Mouse (Mus musculus): ENCODE measurements around the gene Ahcyl2. TPM values are rescaled to one million over a fixed set of nuclear protein-coding genes. Genes with fewer than 3 reads are reported as not detected.

Gene Ahcyl2
- polyA plus RNA-seq, 1 experiment from 2014 or later = 14.0 TPM

- Histone ChIP-seq H3K4me3 (ENCODE audit: low read depth, low read length) (no peak overlapping the region), H3K36me3 (ENCODE audit: control insufficient read depth, insufficient read depth, low read length) (no peaks in the 10 kb centered on the region), H3K4me2 (ENCODE audit: low read depth, low read length) (no peak overlapping the region), H3K9ac (ENCODE audit: low read depth, low read length) (no peak overlapping the region), H3K4me1 (ENCODE audit: control insufficient read depth, insufficient read depth, low read length) (no peaks in the 10 kb centered on the region), H3K27me3 (replicated peaks; ENCODE audit: control insufficient read depth, insufficient read depth, low read length) (peaks cover 6% of the 10 kb centered on the region), H3K9me3 (ENCODE audit: control insufficient read depth, low read length) (no peaks in the 10 kb centered on the region), H3K27ac (replicated peaks; ENCODE audit: low read depth, low read length) (no peak overlapping the region)
- 70% methylated on average over 4 of the region's 4 CpGs for WGBS
- no peak for DNase-seq (ENCODE audit: low spot score)
- no peak for ATAC-seq (ENCODE audit: low read depth)
Measured at GRCm38 (mm10) chr6:29923501-29923900, 155.7 kb downstream of the Ahcyl2 start.

GRCm38 (mm10) chr6:29925594-29926219 is 157.9 kb downstream of the Ahcyl2 start:
- DNase-seq (ENCODE audit: low spot score) = no peak
- no peak for ATAC-seq (ENCODE audit: low read depth)
- no peak overlapping the region for H3K4me2 ChIP-seq (ENCODE audit: low read depth, low read length)
- no peaks in the 10 kb centered on the region for H3K27me3 ChIP-seq (replicated peaks; ENCODE audit: control insufficient read depth, insufficient read depth, low read length)
- WGBS = 76% methylated on average over 6 of the region's 6 CpGs
- no peaks in the 10 kb centered on the region for H3K36me3 ChIP-seq (ENCODE audit: control insufficient read depth, insufficient read depth, low read length)
- no peak overlapping the region for H3K9ac ChIP-seq (ENCODE audit: low read depth, low read length)
- H3K9me3 ChIP-seq (ENCODE audit: control insufficient read depth, low read length) = no peaks in the 10 kb centered on the region
- no peak overlapping the region for H3K4me3 ChIP-seq (ENCODE audit: low read depth, low read length)
- H3K4me1 ChIP-seq (ENCODE audit: control insufficient read depth, insufficient read depth, low read length) = no peaks in the 10 kb centered on the region
- no peak overlapping the region for H3K27ac ChIP-seq (replicated peaks; ENCODE audit: low read depth, low read length)

- Histone ChIP-seq H3K4me3 (ENCODE audit: low read depth, low read length) (no peak overlapping the region), H3K36me3 (ENCODE audit: control insufficient read depth, insufficient read depth, low read length) (no peaks in the 10 kb centered on the region), H3K4me1 (ENCODE audit: control insufficient read depth, insufficient read depth, low read length) (no peaks in the 10 kb centered on the region), H3K27me3 (replicated peaks; ENCODE audit: control insufficient read depth, insufficient read depth, low read length) (no peaks in the 10 kb centered on the region), H3K27ac (replicated peaks; ENCODE audit: low read depth, low read length) (no peak overlapping the region), H3K9me3 (ENCODE audit: control insufficient read depth, low read length) (no peaks in the 10 kb centered on the region), H3K9ac (ENCODE audit: low read depth, low read length) (no peak overlapping the region), H3K4me2 (ENCODE audit: low read depth, low read length) (no peak overlapping the region)
- DNase-seq (ENCODE audit: low spot score) (no peak), ATAC-seq (ENCODE audit: low read depth) (no peak)
Measured at GRCm38 (mm10) chr6:29930087-29930486, 162.3 kb downstream of the Ahcyl2 start.

GRCm38 (mm10) chr6:29930665-29931064 is 162.9 kb downstream of the Ahcyl2 start:
- DNase-seq (ENCODE audit: low spot score) (no peak), ATAC-seq (ENCODE audit: low read depth) (no peak)
- no peak overlapping the region for H3K4me2 ChIP-seq (ENCODE audit: low read depth, low read length)
- H3K27ac ChIP-seq (replicated peaks; ENCODE audit: low read depth, low read length) = no peak overlapping the region
- no peaks in the 10 kb centered on the region for H3K4me1 ChIP-seq (ENCODE audit: control insufficient read depth, insufficient read depth, low read length)
- no peaks in the 10 kb centered on the region for H3K36me3 ChIP-seq (ENCODE audit: control insufficient read depth, insufficient read depth, low read length)
- H3K4me3 ChIP-seq (ENCODE audit: low read depth, low read length) = no peak overlapping the region
- WGBS = 68% methylated on average over 6 of the region's 6 CpGs
- H3K27me3 ChIP-seq (replicated peaks; ENCODE audit: control insufficient read depth, insufficient read depth, low read length) = no peaks in the 10 kb centered on the region
- no peak overlapping the region for H3K9ac ChIP-seq (ENCODE audit: low read depth, low read length)
- no peaks in the 10 kb centered on the region for H3K9me3 ChIP-seq (ENCODE audit: control insufficient read depth, low read length)

GRCm38 (mm10) chr6:29931181-29931580 is 163.4 kb downstream of the Ahcyl2 start:
- no peaks in the 10 kb centered on the region for H3K9me3 ChIP-seq (ENCODE audit: control insufficient read depth, low read length)
- ATAC-seq (ENCODE audit: low read depth) = no peak
- H3K27ac ChIP-seq (replicated peaks; ENCODE audit: low read depth, low read length) = no peak overlapping the region
- H3K4me3 ChIP-seq (ENCODE audit: low read depth, low read length) = no peak overlapping the region
- no peak overlapping the region for H3K9ac ChIP-seq (ENCODE audit: low read depth, low read length)
- DNase-seq (ENCODE audit: low spot score) = no peak
- 86% methylated on average over 4 of the region's 4 CpGs for WGBS
- no peak overlapping the region for H3K4me2 ChIP-seq (ENCODE audit: low read depth, low read length)
- no peaks in the 10 kb centered on the region for H3K27me3 ChIP-seq (replicated peaks; ENCODE audit: control insufficient read depth, insufficient read depth, low read length)
- H3K36me3 ChIP-seq (ENCODE audit: control insufficient read depth, insufficient read depth, low read length) = no peaks in the 10 kb centered on the region
- H3K4me1 ChIP-seq (ENCODE audit: control insufficient read depth, insufficient read depth, low read length) = no peaks in the 10 kb centered on the region

- H3K4me3 ChIP-seq (ENCODE audit: low read depth, low read length) = no peak overlapping the region
Measured at GRCm38 (mm10) chr6:29935741-29936140, 167.9 kb downstream of the Ahcyl2 start.

GRCm38 (mm10) chr6:29940428-29940827 is 172.6 kb downstream of the Ahcyl2 start:
- Histone ChIP-seq H3K27ac (replicated peaks; ENCODE audit: low read depth, low read length) (0 out of 2 replicates have a peak overlapping the region, but pooled peaks have one; percentile 25), H3K27me3 (replicated peaks; ENCODE audit: control insufficient read depth, insufficient read depth, low read length) (no peaks in the 10 kb centered on the region), H3K36me3 (ENCODE audit: control insufficient read depth, insufficient read depth, low read length) (no peaks in the 10 kb centered on the region), H3K9ac (ENCODE audit: low read depth, low read length) (no peak overlapping the region), H3K4me2 (ENCODE audit: low read depth, low read length) (no peak overlapping the region), H3K9me3 (ENCODE audit: control insufficient read depth, low read length) (no peaks in the 10 kb centered on the region), H3K4me1 (ENCODE audit: control insufficient read depth, insufficient read depth, low read length) (no peaks in the 10 kb centered on the region), H3K4me3 (ENCODE audit: low read depth, low read length) (no peak overlapping the region)
- 55% methylated on average over 4 of the region's 4 CpGs for WGBS
- ATAC-seq (ENCODE audit: low read depth) = no peak
- DNase-seq (ENCODE audit: low spot score) = peak; percentile 11

More at GRCm38 (mm10) chr6:29935741-29936140, 167.9 kb downstream of the Ahcyl2 start:
- Histone ChIP-seq H3K4me1 (ENCODE audit: control insufficient read depth, insufficient read depth, low read length) (no peaks in the 10 kb centered on the region), H3K9ac (ENCODE audit: low read depth, low read length) (no peak overlapping the region), H3K27ac (replicated peaks; ENCODE audit: low read depth, low read length) (no peak overlapping the region), H3K36me3 (ENCODE audit: control insufficient read depth, insufficient read depth, low read length) (no peaks in the 10 kb centered on the region), H3K27me3 (replicated peaks; ENCODE audit: control insufficient read depth, insufficient read depth, low read length) (no peaks in the 10 kb centered on the region), H3K4me2 (ENCODE audit: low read depth, low read length) (no peak overlapping the region), H3K9me3 (ENCODE audit: control insufficient read depth, low read length) (no peaks in the 10 kb centered on the region)
- ATAC-seq (ENCODE audit: low read depth) (no peak), DNase-seq (ENCODE audit: low spot score) (no peak)
- 100% methylated on average over 1 of the region's 1 CpGs for WGBS

GRCm38 (mm10) chr6:29941036-29941435 is 173.2 kb downstream of the Ahcyl2 start:
- no peaks in the 10 kb centered on the region for H3K36me3 ChIP-seq (ENCODE audit: control insufficient read depth, insufficient read depth, low read length)
- H3K27me3 ChIP-seq (replicated peaks; ENCODE audit: control insufficient read depth, insufficient read depth, low read length) = no peaks in the 10 kb centered on the region
- H3K9ac ChIP-seq (ENCODE audit: low read depth, low read length) = no peak overlapping the region
- H3K4me3 ChIP-seq (ENCODE audit: low read depth, low read length) = no peak overlapping the region
- H3K4me1 ChIP-seq (ENCODE audit: control insufficient read depth, insufficient read depth, low read length) = no peaks in the 10 kb centered on the region
- no peaks in the 10 kb centered on the region for H3K9me3 ChIP-seq (ENCODE audit: control insufficient read depth, low read length)
- no peak overlapping the region for H3K27ac ChIP-seq (replicated peaks; ENCODE audit: low read depth, low read length)
- ATAC-seq (ENCODE audit: low read depth) (peak; percentile 78), DNase-seq (ENCODE audit: low spot score) (peak; percentile 65)
- no peak overlapping the region for H3K4me2 ChIP-seq (ENCODE audit: low read depth, low read length)
- WGBS = 76% methylated on average over 2 of the region's 2 CpGs

GRCm38 (mm10) chr6:29944465-29944864 is 176.7 kb downstream of the Ahcyl2 start:
- no peaks in the 10 kb centered on the region for H3K36me3 ChIP-seq (ENCODE audit: control insufficient read depth, insufficient read depth, low read length)
- H3K9ac ChIP-seq (ENCODE audit: low read depth, low read length) = no peak overlapping the region
- no peaks in the 10 kb centered on the region for H3K27me3 ChIP-seq (replicated peaks; ENCODE audit: control insufficient read depth, insufficient read depth, low read length)
- no peaks in the 10 kb centered on the region for H3K9me3 ChIP-seq (ENCODE audit: control insufficient read depth, low read length)
- 43% methylated on average over 1 of the region's 1 CpGs for WGBS
- no peak for ATAC-seq (ENCODE audit: low read depth)
- H3K27ac ChIP-seq (replicated peaks; ENCODE audit: low read depth, low read length) = no peak overlapping the region
- no peaks in the 10 kb centered on the region for H3K4me1 ChIP-seq (ENCODE audit: control insufficient read depth, insufficient read depth, low read length)
- DNase-seq (ENCODE audit: low spot score) = peak; percentile 11
- no peak overlapping the region for H3K4me3 ChIP-seq (ENCODE audit: low read depth, low read length)
- H3K4me2 ChIP-seq (ENCODE audit: low read depth, low read length) = no peak overlapping the region
